8 mouse cellular contexts compared by ENCODE assay signal in the genomic region with DNA sequence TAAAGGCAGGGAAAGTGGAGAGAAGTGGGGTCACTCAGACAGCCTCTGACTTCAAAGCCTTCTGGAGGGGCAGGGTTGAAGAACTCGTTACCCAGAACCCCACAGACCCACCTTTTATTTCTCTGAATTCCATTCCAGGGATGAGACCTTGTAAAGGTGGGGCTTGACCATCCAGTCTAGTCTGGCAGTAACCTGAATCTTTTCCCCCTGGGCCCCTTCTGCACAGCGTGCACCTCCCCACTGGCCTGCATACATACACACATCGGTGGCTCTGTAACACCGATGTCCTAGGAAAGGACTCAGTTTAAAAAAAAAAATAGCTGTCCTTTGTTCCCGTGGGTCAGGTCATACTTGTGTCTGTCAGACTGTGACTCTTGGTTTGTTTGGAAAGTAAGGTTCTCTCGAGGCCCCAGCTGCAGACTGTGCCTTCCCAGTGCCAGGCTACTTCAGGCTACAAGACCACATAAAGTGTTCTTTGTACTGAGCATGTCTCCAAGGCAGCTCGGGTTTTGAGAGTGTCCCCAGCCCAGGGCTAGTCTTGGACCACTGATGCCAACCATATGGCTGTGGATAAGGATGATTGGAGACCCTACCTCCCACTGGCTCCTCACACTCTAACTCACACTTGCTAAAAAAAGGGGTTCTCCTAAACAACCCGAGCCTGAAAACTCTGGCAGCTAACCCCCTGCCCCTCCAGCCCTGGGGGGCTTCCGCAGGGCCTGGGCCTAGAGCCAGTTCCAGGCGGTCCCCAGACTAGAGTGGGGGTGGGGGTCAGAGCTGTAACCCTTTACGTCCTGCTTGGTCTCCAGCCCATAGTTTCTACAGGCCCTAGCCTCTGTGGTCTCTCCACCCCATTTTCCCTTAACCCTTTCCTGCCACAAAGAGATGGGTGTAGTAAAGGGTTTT. TPM values are rescaled to one million over a fixed set of nuclear protein-coding genes. Genes with fewer than 3 reads are reported as not detected.
DNase-seq lines count a peak whose midpoint lies in the region; ATAC-seq and TF ChIP-seq lines count a peak whose summit lies in the region.

No protein-coding gene starts in this region.

- TF ChIP-seq CTCF in olfactory bulb, adult 2 months (IDR thresholded peaks at IDR 0.05; ENCODE audit: insufficient read depth, low read depth, low read length), result no peak

- WGBS in limb, embryonic 12.5 days, result under 1% methylated on average over 11 of the region's 11 CpGs
- 36% methylated on average over 11 of the region's 11 CpGs for WGBS in olfactory bulb, adult 2 months

- ATAC-seq in frontal cortex, adult (ENCODE audit: low TSS enrichment), result peak; percentile 25; the same call in 1 of the 2 replicates
- peak; percentile 91 for ATAC-seq in limb, embryonic 12.5 days (ENCODE audit: insufficient number of reproducible peaks, insufficient read depth, low FRiP score, low TSS enrichment, low read depth)
- ATAC-seq in megakaryocyte progenitor cell, adult 5-6 weeks (replicated peaks; ENCODE audit: poor library complexity), result no peak

- H3K36me3 ChIP-seq in limb, embryonic 12.5 days, result peaks cover 12% of the 10 kb centered on the region

- H3K9ac ChIP-seq in limb, embryonic 12.5 days (replicated peaks), result peak overlapping the region; percentile 89

- no peaks in the 10 kb centered on the region for H3K9me3 ChIP-seq in limb, embryonic 12.5 days

- peaks cover 47% of the 10 kb centered on the region for H3K4me1 ChIP-seq in limb, embryonic 12.5 days (replicated peaks)
- peaks cover 14% of the 10 kb centered on the region for H3K4me1 ChIP-seq in olfactory bulb, adult 2 months (ENCODE audit: control insufficient read depth, insufficient read depth, low read length)

- peak overlapping the region; percentile 98 for H3K4me2 ChIP-seq in limb, embryonic 12.5 days

- peak overlapping the region; percentile 98 for H3K27ac ChIP-seq in limb, embryonic 12.5 days
- peak overlapping the region; percentile 17; the same call in 1 of the 2 replicates for H3K27ac ChIP-seq in olfactory bulb, adult 2 months (ENCODE audit: insufficient read depth, low read depth, low read length)

- H3K27me3 ChIP-seq in limb, embryonic 12.5 days, result no peaks in the 10 kb centered on the region

- H3K4me3 ChIP-seq in limb, embryonic 12.5 days (replicated peaks), result peak overlapping the region; percentile 78
- H3K4me3 ChIP-seq in olfactory bulb, adult 2 months (ENCODE audit: insufficient read depth, low read depth, low read length), result no peak overlapping the region

- no peak for DNase-seq in frontal cortex, postnatal 36 days (ENCODE audit: low spot score in 2 of 2)
- DNase-seq in thymus, postnatal 4 days, result peak; percentile 31
- no peak for DNase-seq in thymus, postnatal 25 days
- DNase-seq in ovary, postnatal 36 days (ENCODE audit: low spot score), result no peak

- TF ChIP-seq POLR2A in olfactory bulb, adult 2 months (IDR thresholded peaks at IDR 0.05; ENCODE audit: insufficient read depth, low read depth, low read length), result no peak

RNA-seq across cellular contexts. Expression of gene Nynrin, which starts 0.9 kb away (rescaled TPM):
- 38.9 and 46.0 TPM in 2 replicates for polyA plus RNA-seq in limb, embryonic 12.5 days (2016; fragmentation: Nextera tagmentation; extraction: Ambion mirVana)
- not detected in 2 replicates for polyA plus RNA-seq in olfactory bulb, adult 2 months (2012; ENCODE audit: insufficient read depth, insufficient read length, low replicate concordance, missing spikeins)
- total RNA-seq in megakaryocyte progenitor cell, adult 5-6 weeks (2015), result 2.8 and 3.9 TPM in 2 replicates
- total RNA-seq in megakaryocyte progenitor cell, adult 5-6 weeks (2017), result 1.9 and 2.7 TPM in 2 replicates

RNA-seq across cellular contexts. Expression of gene Nfatc4, which starts 30.0 kb away (rescaled TPM):
- 147 and 151 TPM in 2 replicates for polyA plus RNA-seq in limb, embryonic 12.5 days (2016; fragmentation: Nextera tagmentation; extraction: Ambion mirVana)
- not detected in 2 replicates for polyA plus RNA-seq in olfactory bulb, adult 2 months (2012; ENCODE audit: insufficient read depth, insufficient read length, low replicate concordance, missing spikeins)
- not detected in 2 replicates for total RNA-seq in megakaryocyte progenitor cell, adult 5-6 weeks (2015)
- total RNA-seq in megakaryocyte progenitor cell, adult 5-6 weeks (2017), result not detected in 2 replicates

RNA-seq across cellular contexts. Expression of gene Cbln3, which starts 31.3 kb away (rescaled TPM):
- polyA plus RNA-seq in limb, embryonic 12.5 days (2016; fragmentation: Nextera tagmentation; extraction: Ambion mirVana), result 0.20 and 0.21 TPM in 2 replicates
- polyA plus RNA-seq in olfactory bulb, adult 2 months (2012; ENCODE audit: insufficient read depth, insufficient read length, low replicate concordance, missing spikeins), result not detected in 2 replicates
- 0.17 TPM in 1 of 2 replicates, not detected in the other for total RNA-seq in megakaryocyte progenitor cell, adult 5-6 weeks (2015)
- total RNA-seq in megakaryocyte progenitor cell, adult 5-6 weeks (2017), result 0.07 TPM in 1 of 2 replicates, not detected in the other

RNA-seq across cellular contexts. Expression of gene Khnyn, which starts 31.8 kb away (rescaled TPM):
- 36.9 and 38.8 TPM in 2 replicates for polyA plus RNA-seq in limb, embryonic 12.5 days (2016; fragmentation: Nextera tagmentation; extraction: Ambion mirVana)
- polyA plus RNA-seq in olfactory bulb, adult 2 months (2012; ENCODE audit: insufficient read depth, insufficient read length, low replicate concordance, missing spikeins), result not detected in 2 replicates
- total RNA-seq in megakaryocyte progenitor cell, adult 5-6 weeks (2015), result 4.6 and 6.1 TPM in 2 replicates
- total RNA-seq in megakaryocyte progenitor cell, adult 5-6 weeks (2017), result 14.3 and 15.3 TPM in 2 replicates

RNA-seq across cellular contexts. Expression of gene Sdr39u1, which starts 47.2 kb away (rescaled TPM):
- polyA plus RNA-seq in limb, embryonic 12.5 days (2016; fragmentation: Nextera tagmentation; extraction: Ambion mirVana), result 81.7 and 86.3 TPM in 2 replicates
- polyA plus RNA-seq in olfactory bulb, adult 2 months (2012; ENCODE audit: insufficient read depth, insufficient read length, low replicate concordance, missing spikeins), result not detected in 2 replicates
- total RNA-seq in megakaryocyte progenitor cell, adult 5-6 weeks (2015), result 11.7 and 18.2 TPM in 2 replicates
- 4.2 and 6.9 TPM in 2 replicates for total RNA-seq in megakaryocyte progenitor cell, adult 5-6 weeks (2017)

Comparison
In these comparisons a context has a peak if more than half of its experiments do, and no peak if none do; other contexts are left out.
1. RNA of gene Nynrin, which starts 0.9 kb away (polyA plus RNA-seq): 38.9 to 46.0 TPM in limb, embryonic 12.5 days; not detected in olfactory bulb, adult 2 months; every median in the first group is over 10 times any median in the second.
2. RNA of gene Nfatc4, which starts 30.0 kb away (polyA plus RNA-seq): 147 to 151 TPM in limb, embryonic 12.5 days; not detected in olfactory bulb, adult 2 months; every median in the first group is over 100 times any median in the second.